Mouse (Mus musculus): ENCODE results near the gene Gnaq. TPM values are rescaled to one million over a fixed set of nuclear protein-coding genes. Genes with fewer than 3 reads are reported as not detected.
A peak's percentile ranks its signal among the peaks of the same experiment; 100 is the strongest.

Gnaq gene
- polyA plus RNA-seq, 1 experiment from 2014 or later = 18.9 TPM

DNA sequence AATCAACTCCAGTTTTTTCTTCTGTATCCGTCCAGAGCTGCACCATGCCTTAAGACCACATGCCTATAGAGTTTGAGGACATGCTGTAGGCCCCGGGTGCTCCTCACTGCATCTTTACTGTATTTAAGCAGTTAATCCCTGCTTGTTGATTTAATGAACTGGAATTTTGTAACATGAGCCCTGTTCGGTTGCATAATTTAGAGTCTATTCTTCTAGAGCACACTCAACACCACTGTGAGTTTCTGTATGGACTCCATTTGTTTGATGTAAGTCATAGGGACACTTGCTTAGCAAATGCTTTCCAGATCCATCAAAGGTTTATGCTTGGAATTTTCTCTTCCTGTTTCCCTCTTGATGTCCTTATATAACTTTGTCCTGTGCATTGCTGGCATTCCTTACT lies 2.2 kb upstream of the Gnaq start:
- H3K4me1 ChIP-seq = peaks cover 27% of the 10 kb centered on the region
- H3K4me3 ChIP-seq = no peak overlapping the region
- H3K27ac ChIP-seq = no peak overlapping the region
- no peaks in the 10 kb centered on the region for H3K36me3 ChIP-seq
- H3K27me3 ChIP-seq (ENCODE audit: insufficient read depth, poor library complexity, severe bottlenecking) = no peaks in the 10 kb centered on the region
- no peak for DNase-seq (ENCODE audit: low spot score)
- H3K9me3 ChIP-seq = no peaks in the 10 kb centered on the region
- 77% methylated on average over 3 of the region's 3 CpGs for WGBS

DNA sequence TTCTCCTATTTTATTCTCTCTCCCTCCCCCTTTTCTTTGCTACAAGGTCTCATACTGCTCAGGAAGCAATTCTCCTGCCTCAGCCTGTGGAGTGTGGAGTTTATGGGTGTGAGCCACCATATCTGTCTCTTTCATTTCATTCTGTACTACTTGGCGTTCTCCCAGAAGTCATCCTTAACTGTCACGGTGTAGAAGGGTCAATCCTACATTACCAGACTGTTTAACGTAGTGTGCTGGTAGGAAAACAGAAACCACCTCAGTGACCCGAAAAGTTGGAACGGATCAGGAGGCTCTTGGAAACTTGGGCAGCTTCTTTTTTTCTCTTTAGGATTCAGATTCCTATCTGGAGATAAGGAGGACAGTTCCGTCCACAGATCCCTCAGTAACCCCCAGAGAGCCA lies 800 bp upstream of the Gnaq start:
- Histone ChIP-seq H3K4me3 (peak overlapping the region; percentile 99), H3K27ac (peak overlapping the region; percentile 99), H3K4me1 (peaks cover 29% of the 10 kb centered on the region), H3K9me3 (no peaks in the 10 kb centered on the region), H3K27me3 (ENCODE audit: insufficient read depth, poor library complexity, severe bottlenecking) (no peaks in the 10 kb centered on the region), H3K36me3 (no peaks in the 10 kb centered on the region)
- DNase-seq (ENCODE audit: low spot score) = no peak
- WGBS = 11% methylated on average over 6 of the region's 6 CpGs

DNA sequence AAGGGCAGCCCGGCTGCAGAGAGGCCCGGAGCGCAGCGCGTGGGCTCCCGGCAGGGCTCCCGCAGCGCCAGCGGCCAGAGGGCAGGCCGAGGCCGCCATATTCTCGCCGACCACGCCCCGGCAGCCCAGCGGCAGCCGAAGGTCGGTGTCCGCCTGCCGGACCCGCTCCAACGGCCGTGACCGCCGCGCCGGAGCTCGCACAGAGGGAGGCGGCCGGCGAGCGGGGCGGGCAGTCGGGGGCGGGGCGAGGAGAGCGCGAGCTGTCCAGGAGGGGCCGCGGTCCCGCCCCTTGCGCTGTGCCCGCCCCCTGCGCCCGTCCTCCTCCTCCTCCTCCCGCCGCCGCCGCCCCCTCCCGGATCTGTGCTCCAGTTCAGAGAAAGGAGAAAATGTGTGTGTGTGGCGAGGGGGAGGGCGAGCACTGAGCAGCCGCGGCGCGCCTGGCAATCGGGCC lies 266 bp upstream of the Gnaq start:
- Histone ChIP-seq H3K36me3 (no peaks in the 10 kb centered on the region), H3K27me3 (ENCODE audit: insufficient read depth, poor library complexity, severe bottlenecking) (no peaks in the 10 kb centered on the region), H3K4me1 (peaks cover 29% of the 10 kb centered on the region), H3K4me3 (peak overlapping the region; percentile 99), H3K27ac (peak overlapping the region; percentile 99), H3K9me3 (no peaks in the 10 kb centered on the region)
- 0% methylated on average over 30 of the region's 57 CpGs for WGBS
- peak; percentile 95 for DNase-seq (ENCODE audit: low spot score)

GRCm38 (mm10) chr19:16132865-16133720 lies 462 bp downstream of the Gnaq start:
- peak overlapping the region; percentile 99 for H3K4me3 ChIP-seq
- H3K36me3 ChIP-seq = no peaks in the 10 kb centered on the region
- H3K4me1 ChIP-seq = peaks cover 35% of the 10 kb centered on the region
- WGBS = 5% methylated on average over 138 of the region's 139 CpGs
- H3K27me3 ChIP-seq (ENCODE audit: insufficient read depth, poor library complexity, severe bottlenecking) = no peaks in the 10 kb centered on the region
- no peaks in the 10 kb centered on the region for H3K9me3 ChIP-seq
- H3K27ac ChIP-seq = peak overlapping the region; percentile 99
- peak; percentile 85 for DNase-seq (ENCODE audit: low spot score)

- DNase-seq (ENCODE audit: low spot score) = peak; percentile 79
- Histone ChIP-seq H3K27ac (peak overlapping the region; percentile 99), H3K9me3 (no peaks in the 10 kb centered on the region), H3K36me3 (no peaks in the 10 kb centered on the region), H3K27me3 (ENCODE audit: insufficient read depth, poor library complexity, severe bottlenecking) (no peaks in the 10 kb centered on the region), H3K4me1 (peaks cover 44% of the 10 kb centered on the region), H3K4me3 (peak overlapping the region; percentile 99)
- WGBS = 15% methylated on average over 25 of the region's 25 CpGs
Measured at GRCm38 (mm10) chr19:16133721-16134570, 1.3 kb downstream of the Gnaq start.

- no peak overlapping the region for H3K27ac ChIP-seq
Measured at GRCm38 (mm10) chr19:16138064-16138580, 5.5 kb downstream of the Gnaq start.

DNA sequence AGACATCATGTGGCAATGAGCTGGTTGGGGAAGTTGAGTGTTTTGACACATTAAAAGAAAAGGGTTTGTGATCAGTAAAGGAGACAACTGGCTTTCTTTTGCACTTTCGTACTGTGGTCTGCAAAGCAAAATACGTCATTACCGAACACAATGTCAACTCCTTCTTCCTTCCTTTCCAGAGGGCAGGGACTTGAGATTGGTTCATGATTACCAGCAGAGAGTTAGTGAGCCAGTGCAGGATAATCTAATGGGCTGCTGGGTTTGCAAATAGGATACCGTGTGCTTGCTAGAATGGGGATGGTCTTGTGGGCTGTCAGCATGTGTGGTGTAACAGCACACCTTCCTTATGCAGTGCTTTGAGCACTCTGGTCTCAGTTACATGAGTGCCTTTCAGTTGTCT lies 8.1 kb downstream of the Gnaq start:
- H3K36me3 ChIP-seq = peaks cover 14% of the 10 kb centered on the region
- no peaks in the 10 kb centered on the region for H3K27me3 ChIP-seq (ENCODE audit: insufficient read depth, poor library complexity, severe bottlenecking)
- peaks cover 57% of the 10 kb centered on the region for H3K4me1 ChIP-seq
- H3K4me3 ChIP-seq = no peak overlapping the region
- no peak overlapping the region for H3K27ac ChIP-seq
- 47% methylated on average over 4 of the region's 4 CpGs for WGBS
- no peaks in the 10 kb centered on the region for H3K9me3 ChIP-seq
- no peak for DNase-seq (ENCODE audit: low spot score)

More at GRCm38 (mm10) chr19:16138064-16138580, 5.5 kb downstream of the Gnaq start:
- Histone ChIP-seq H3K9me3 (no peaks in the 10 kb centered on the region), H3K27me3 (ENCODE audit: insufficient read depth, poor library complexity, severe bottlenecking) (no peaks in the 10 kb centered on the region), H3K4me1 (peaks cover 68% of the 10 kb centered on the region), H3K4me3 (no peak overlapping the region), H3K36me3 (peaks cover 7% of the 10 kb centered on the region)
- no peak for DNase-seq (ENCODE audit: low spot score)
- 43% methylated on average over 5 of the region's 5 CpGs for WGBS

GRCm38 (mm10) chr19:16141857-16142256 lies 9.2 kb downstream of the Gnaq start:
- no peak for DNase-seq (ENCODE audit: low spot score)
- H3K4me1 ChIP-seq = peaks cover 57% of the 10 kb centered on the region
- peak overlapping the region; percentile 42 for H3K27ac ChIP-seq
- no peak overlapping the region for H3K4me3 ChIP-seq
- WGBS = 23% methylated on average over 4 of the region's 4 CpGs
- H3K36me3 ChIP-seq = peaks cover 14% of the 10 kb centered on the region
- H3K9me3 ChIP-seq = no peaks in the 10 kb centered on the region
- H3K27me3 ChIP-seq (ENCODE audit: insufficient read depth, poor library complexity, severe bottlenecking) = no peaks in the 10 kb centered on the region

DNA sequence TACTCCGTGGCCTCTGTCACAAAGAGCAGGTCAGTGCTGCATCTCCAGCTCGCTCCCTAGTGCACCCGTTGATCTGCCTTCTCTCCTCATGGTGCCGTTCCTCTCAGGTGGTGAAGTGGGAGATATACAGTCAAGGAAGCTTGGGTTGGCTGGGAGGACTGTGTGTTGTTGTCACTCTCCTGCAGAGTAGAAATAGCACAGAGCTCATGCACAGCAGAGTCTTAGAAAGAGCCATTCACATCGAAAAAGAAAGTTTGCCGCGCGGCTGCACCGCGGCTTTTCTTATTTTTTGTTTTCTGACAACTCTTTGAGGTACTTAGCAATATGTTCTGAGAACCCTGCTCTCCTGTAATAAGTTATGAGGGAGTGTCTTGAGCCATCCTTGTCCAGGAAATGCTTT lies 10.4 kb downstream of the Gnaq start:
- H3K27ac ChIP-seq = no peak overlapping the region
- H3K9me3 ChIP-seq = no peaks in the 10 kb centered on the region
- DNase-seq (ENCODE audit: low spot score) = no peak
- no peak overlapping the region for H3K4me3 ChIP-seq
- H3K4me1 ChIP-seq = peaks cover 51% of the 10 kb centered on the region
- WGBS = 76% methylated on average over 10 of the region's 10 CpGs
- no peaks in the 10 kb centered on the region for H3K27me3 ChIP-seq (ENCODE audit: insufficient read depth, poor library complexity, severe bottlenecking)
- H3K36me3 ChIP-seq = peaks cover 14% of the 10 kb centered on the region

DNA sequence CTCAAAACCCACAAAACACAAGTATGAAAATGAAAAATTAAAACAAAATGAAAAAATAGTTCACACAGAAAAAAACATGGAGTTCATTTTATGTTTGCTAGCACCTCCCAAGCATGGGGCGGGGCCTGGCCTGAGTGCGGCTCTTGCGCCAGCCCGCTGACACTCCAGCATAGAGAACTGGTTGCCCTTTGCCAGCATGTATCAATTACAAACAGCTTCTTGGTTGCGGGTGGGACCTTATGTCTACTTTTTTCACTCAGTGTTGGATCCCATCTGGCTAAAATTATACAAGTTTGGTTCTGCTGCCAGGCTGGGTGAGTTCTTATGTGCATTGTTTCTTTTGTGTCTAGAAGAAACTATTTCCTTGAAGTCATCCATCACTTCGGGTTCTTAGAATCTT lies 14.8 kb downstream of the Gnaq start:
- WGBS = 94% methylated on average over 6 of the region's 6 CpGs
- Histone ChIP-seq H3K9me3 (no peaks in the 10 kb centered on the region), H3K36me3 (peaks cover 13% of the 10 kb centered on the region), H3K4me3 (no peak overlapping the region), H3K27ac (no peak overlapping the region), H3K4me1 (peaks cover 26% of the 10 kb centered on the region), H3K27me3 (ENCODE audit: insufficient read depth, poor library complexity, severe bottlenecking) (no peaks in the 10 kb centered on the region)
- no peak for DNase-seq (ENCODE audit: low spot score)

DNA sequence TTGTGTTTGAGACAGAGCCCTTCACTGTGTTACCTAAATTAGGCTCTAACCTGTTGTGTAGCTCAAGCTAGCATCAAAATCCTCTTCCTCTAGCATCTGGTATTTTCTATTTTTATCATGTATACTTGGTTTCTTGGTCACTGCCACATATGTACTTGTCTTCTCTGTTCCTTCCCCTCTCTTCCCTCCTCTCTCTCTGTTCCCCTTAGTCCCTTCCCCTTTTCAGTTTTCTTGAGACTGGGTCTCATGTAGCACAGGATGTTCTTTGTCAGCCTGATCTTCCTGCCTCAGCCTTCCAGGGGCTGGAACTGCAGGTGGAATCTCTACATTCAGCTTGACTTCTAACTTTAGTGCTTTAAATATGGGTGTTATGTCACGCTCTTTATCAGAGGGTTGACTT lies 16.5 kb downstream of the Gnaq start:
- Histone ChIP-seq H3K9me3 (no peaks in the 10 kb centered on the region), H3K4me3 (no peak overlapping the region), H3K27ac (no peak overlapping the region), H3K27me3 (ENCODE audit: insufficient read depth, poor library complexity, severe bottlenecking) (no peaks in the 10 kb centered on the region), H3K4me1 (peaks cover 16% of the 10 kb centered on the region), H3K36me3 (no peaks in the 10 kb centered on the region)
- WGBS = 66% methylated on average over 1 of the region's 1 CpGs
- no peak for DNase-seq (ENCODE audit: low spot score)

- H3K4me1 ChIP-seq = peaks cover 24% of the 10 kb centered on the region
- H3K27ac ChIP-seq = no peak overlapping the region
- H3K9me3 ChIP-seq = no peaks in the 10 kb centered on the region
- no peaks in the 10 kb centered on the region for H3K27me3 ChIP-seq (ENCODE audit: insufficient read depth, poor library complexity, severe bottlenecking)
- 63% methylated on average over 7 of the region's 7 CpGs for WGBS
- H3K36me3 ChIP-seq = no peaks in the 10 kb centered on the region
- DNase-seq (ENCODE audit: low spot score) = no peak
- no peak overlapping the region for H3K4me3 ChIP-seq
Measured at GRCm38 (mm10) chr19:16150328-16150727, 17.7 kb downstream of the Gnaq start.

DNA sequence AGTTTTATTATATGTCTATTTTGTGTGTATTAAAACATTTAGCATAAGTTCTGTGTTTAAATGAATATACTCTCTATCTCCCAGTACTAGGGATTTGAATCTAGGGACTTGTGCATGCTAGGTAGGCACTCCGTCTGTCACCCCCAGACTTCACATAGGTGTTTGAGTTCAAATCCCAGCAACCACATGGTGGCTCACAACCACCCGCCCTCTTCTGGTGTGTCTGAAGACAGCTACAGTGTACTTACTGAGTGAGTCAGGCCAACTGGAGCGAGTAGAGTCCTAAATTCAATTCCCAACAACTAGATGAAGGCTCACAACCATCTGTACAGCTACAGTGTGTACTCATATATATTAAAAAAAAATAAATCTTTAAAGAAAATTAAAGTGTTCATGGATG lies 21.2 kb downstream of the Gnaq start:
- peaks cover 37% of the 10 kb centered on the region for H3K4me1 ChIP-seq
- no peaks in the 10 kb centered on the region for H3K36me3 ChIP-seq
- no peaks in the 10 kb centered on the region for H3K27me3 ChIP-seq (ENCODE audit: insufficient read depth, poor library complexity, severe bottlenecking)
- WGBS = 80% methylated on average over 3 of the region's 3 CpGs
- H3K27ac ChIP-seq = no peak overlapping the region
- no peak overlapping the region for H3K4me3 ChIP-seq
- peak; percentile 60 for DNase-seq (ENCODE audit: low spot score)
- no peaks in the 10 kb centered on the region for H3K9me3 ChIP-seq

All from heart, embryonic 10.5 days (tissue).